Mouse (Mus musculus) layer of hippocampus, adult 6 months (tissue): ENCODE measurements around the gene Rbks. TPM values are rescaled to one million over a fixed set of nuclear protein-coding genes. Genes with fewer than 3 reads are reported as not detected.

Experiments used
- long read RNA-seq, 2 experiments: library from polyadenylated mRNA; unstranded; transcript quantifications; one replicate each; pipeline ENCODE4 v2.0.0; 2019 to 2020
- microRNA-seq: library from miRNA; unstranded; fragments of <30 nt; microRNA quantifications from one replicate; pipeline ENCODE4 v1.2.0, GENCODE M21; 2020
- polyA plus RNA-seq: library from polyadenylated mRNA; unstranded; fragments of <200 nt; fragmentation: Nextera tagmentation; gene quantifications from 2 replicates; pipeline ENCODE4 v1.2.3, GENCODE M21; 2021

The Rbks gene
- polyA plus RNA-seq = 2.3 and 2.9 TPM in 2 replicates
- long read RNA-seq, experiment 1, partial matches to known transcripts = 0 of 2 reads
- long read RNA-seq, experiment 1, other reads (novel, unspliced or antisense) = 2 of 2 reads
- long read RNA-seq, experiment 2, partial matches to known transcripts = 1 of 9 reads
- long read RNA-seq, experiment 2, other reads (novel, unspliced or antisense) = 7 of 9 reads

GRCm38 (mm10) chr5:31696971-31697643, at the start of gene Rbks:
TSS of gene Rbks (minus strand) at chr5:31697627.

GRCm38 (mm10) chr5:31697644-31698296, 343 bp upstream of the Rbks start, which contains the start of gene Babam2:
TSS of gene Babam2 (plus strand) at chr5:31697684.

GRCm38 (mm10) chr5:31596481-31597429, 100.7 kb downstream of the Rbks start, which contains the start of gene Mrpl33:
TSS of gene Mrpl33 (plus strand) at chr5:31596935.

Small RNA genes within 50 kb of the gene (microRNA-seq; reads per million reads assigned to microRNA genes)
- gene Mir3473e = not detected

Other genes starting within 250 kb of the Rbks start
- 20.5 and 27.4 TPM in 2 replicates for gene Zfp512, start 245.2 kb downstream of the Rbks start, polyA plus RNA-seq
- gene 4930548H24Rik, start 211.9 kb downstream of the Rbks start, polyA plus RNA-seq = not detected in 2 replicates
- gene Gpn1, start 202.9 kb downstream of the Rbks start, polyA plus RNA-seq = 42.8 and 49.2 TPM in 2 replicates
- 11.2 and 13.6 TPM in 2 replicates for gene Slc4a1ap, start 170.6 kb downstream of the Rbks start, polyA plus RNA-seq
- gene Supt7l, start 169.8 kb downstream of the Rbks start, polyA plus RNA-seq = 10.3 and 11.2 TPM in 2 replicates
- gene Mrpl33, start 100.7 kb downstream of the Rbks start, polyA plus RNA-seq = 277 and 324 TPM in 2 replicates
- 96.6 and 101 TPM in 2 replicates for gene Babam2, start 57 bp upstream of the Rbks start, polyA plus RNA-seq